Mouse (Mus musculus) liver, postnatal 0 days (tissue): ENCODE data around the gene Il22ra2. TPM values are rescaled to one million over a fixed set of nuclear protein-coding genes. Genes with fewer than 3 reads are reported as not detected.

Experiments used
- ATAC-seq: fragments of 200-750 bp; cut with Nextera tagmentation; 2 replicates; pipeline ENCODE4 v1.8.0; 2017; ENCODE audit warnings: mild to moderate bottlenecking, moderate library complexity
- DNase-seq: peaks from one replicate; pipeline ENCODE4 v3.0.0-alpha.2; 2016
- H3K27ac ChIP-seq: fragments of 300-500 bp; sonication (generic); 2 replicates; pipeline ENCODE4 v1.5.1; 2014; ENCODE audit warnings: antibody characterized with exemption, moderate library complexity, mild to moderate bottlenecking, low read depth
- H3K27me3 ChIP-seq: fragments of 300-500 bp; sonication (generic); 2 replicates; pipeline ENCODE4 v1.6.1; 2014; ENCODE audit warnings: low read length, control low read depth, mixed read lengths; ENCODE audit not compliant: insufficient read depth
- H3K36me3 ChIP-seq: fragments of 300-500 bp; sonication (generic); replicated peaks from 2 replicates; pipeline ENCODE4 v1.6.1; 2014; ENCODE audit warnings: mild to moderate bottlenecking, control low read depth, low read length, moderate library complexity, mixed read lengths; ENCODE audit not compliant: insufficient read depth
- H3K4me1 ChIP-seq: fragments of 300-500 bp; sonication (generic); 2 replicates; pipeline ENCODE4 v1.6.1; 2014; ENCODE audit warnings: antibody characterized with exemption, mild to moderate bottlenecking, control low read depth; ENCODE audit not compliant: insufficient read depth
- H3K4me2 ChIP-seq: fragments of 300-500 bp; sonication (generic); 2 replicates; pipeline ENCODE4 v1.6.1; 2014; ENCODE audit warnings: low read depth, mild to moderate bottlenecking, low read length, moderate library complexity, mixed read lengths
- H3K4me3 ChIP-seq: fragments of 300-500 bp; sonication (generic); 2 replicates; pipeline ENCODE4 v1.5.1; 2014; ENCODE audit warnings: low read depth, low read length
- H3K9ac ChIP-seq: fragments of 300-500 bp; sonication (generic); replicated peaks from 2 replicates; pipeline ENCODE4 v1.6.1; 2014; ENCODE audit warnings: mild to moderate bottlenecking, moderate library complexity
- H3K9me3 ChIP-seq: fragments of 300-500 bp; sonication (generic); 2 replicates; pipeline ENCODE4 v1.6.1; 2016; ENCODE audit warnings: mild to moderate bottlenecking, control low read depth, low read length, mixed read lengths
- CTCF ChIP-seq: sonication (generic); IDR thresholded peaks from 2 replicates; pipeline ENCODE4 v1.5.1; 2016; ENCODE audit warnings: antibody characterized with exemption, low read depth
- EP300 ChIP-seq: IDR thresholded peaks from 2 replicates; pipeline ENCODE4 v1.6.1; 2016; ENCODE audit warnings: antibody characterized with exemption, low read depth, mild to moderate bottlenecking
- WGBS: fragments of 180-500 bp; shearing (Covaris S2); extraction: QIAGEN DNeasy Blood & Tissue Kit; methylation state at CpG from one replicate; pipeline ENCODE4 v1.1.7; 2014; ENCODE audit not compliant: insufficient replicate concordance; 5-methylcytosine and 5-hydroxymethylcytosine counted together
- polyA plus RNA-seq: library from polyadenylated mRNA; unstranded; fragments of >200 nt; fragmentation: Nextera tagmentation; extraction: Ambion mirVana; gene quantifications from 2 replicates; pipeline ENCODE4 v1.2.1, GENCODE M21; 2015

Gene Il22ra2
- polyA plus RNA-seq, 1 experiment from 2014 or later = 0.06 TPM

GRCm38 (mm10) chr10:19631616-19632195 lies 9.9 kb downstream of the Il22ra2 start:
- no peak overlapping the region for H3K4me3 ChIP-seq
- no peaks in the 10 kb centered on the region for H3K9me3 ChIP-seq
- no peaks in the 10 kb centered on the region for H3K36me3 ChIP-seq
- ATAC-seq (peak; percentile 79), DNase-seq (no peak)
- no peak overlapping the region for H3K4me2 ChIP-seq
- no peak overlapping the region for H3K9ac ChIP-seq
- TF ChIP-seq CTCF (no peak), EP300 (no peak)
- no peaks in the 10 kb centered on the region for H3K27me3 ChIP-seq
- no peak overlapping the region for H3K27ac ChIP-seq
- peaks cover 5% of the 10 kb centered on the region; the same call in 1 of the 2 replicates for H3K4me1 ChIP-seq
- WGBS = 64% methylated on average over 13 of the region's 13 CpGs

GRCm38 (mm10) chr10:19638851-19639250 lies 17.1 kb downstream of the Il22ra2 start:
- ATAC-seq (no peak), DNase-seq (no peak)
- H3K4me3 ChIP-seq = no peak overlapping the region
- H3K9ac ChIP-seq = no peak overlapping the region
- H3K4me2 ChIP-seq = no peak overlapping the region
- WGBS = 78% methylated on average over 5 of the region's 5 CpGs
- H3K27me3 ChIP-seq = no peaks in the 10 kb centered on the region
- no peaks in the 10 kb centered on the region for H3K36me3 ChIP-seq
- no peaks in the 10 kb centered on the region for H3K4me1 ChIP-seq
- TF ChIP-seq EP300 (no peak), CTCF (no peak)
- H3K27ac ChIP-seq = no peak overlapping the region
- no peaks in the 10 kb centered on the region for H3K9me3 ChIP-seq

- no peaks in the 10 kb centered on the region for H3K36me3 ChIP-seq
- no peak overlapping the region for H3K4me3 ChIP-seq
- no peak for DNase-seq
- H3K27me3 ChIP-seq = no peaks in the 10 kb centered on the region
- 85% methylated on average over 1 of the region's 1 CpGs for WGBS
- TF ChIP-seq CTCF = no peak
- TF ChIP-seq EP300 = no peak
- H3K4me1 ChIP-seq = no peaks in the 10 kb centered on the region
- ATAC-seq = no peak
- no peak overlapping the region for H3K27ac ChIP-seq
- no peak overlapping the region for H3K4me2 ChIP-seq
- no peak overlapping the region for H3K9ac ChIP-seq
- no peaks in the 10 kb centered on the region for H3K9me3 ChIP-seq
Observed at GRCm38 (mm10) chr10:19639630-19640029, 17.8 kb downstream of the Il22ra2 start.

GRCm38 (mm10) chr10:19645119-19645518 lies 23.3 kb downstream of the Il22ra2 start:
- Histone ChIP-seq H3K27me3 (no peaks in the 10 kb centered on the region), H3K4me2 (no peak overlapping the region), H3K4me1 (no peaks in the 10 kb centered on the region), H3K4me3 (no peak overlapping the region), H3K36me3 (no peaks in the 10 kb centered on the region), H3K9me3 (no peaks in the 10 kb centered on the region), H3K27ac (no peak overlapping the region), H3K9ac (no peak overlapping the region)
- TF ChIP-seq EP300 (no peak), CTCF (no peak)
- DNase-seq (no peak), ATAC-seq (no peak)
- 73% methylated on average over 2 of the region's 2 CpGs for WGBS

- ATAC-seq = no peak
- no peak overlapping the region for H3K9ac ChIP-seq
- no peak for DNase-seq
Observed at GRCm38 (mm10) chr10:19657426-19657825, 35.6 kb downstream of the Il22ra2 start.

GRCm38 (mm10) chr10:19659953-19660352 lies 38.2 kb downstream of the Il22ra2 start:
- H3K4me1 ChIP-seq = no peaks in the 10 kb centered on the region

More at GRCm38 (mm10) chr10:19657426-19657825, 35.6 kb downstream of the Il22ra2 start:
- no peak overlapping the region for H3K27ac ChIP-seq
- no peak overlapping the region for H3K4me3 ChIP-seq
- no peak overlapping the region for H3K4me2 ChIP-seq
- H3K4me1 ChIP-seq = no peaks in the 10 kb centered on the region
- TF ChIP-seq CTCF (no peak), EP300 (no peak)
- 74% methylated on average over 9 of the region's 9 CpGs for WGBS
- no peaks in the 10 kb centered on the region for H3K27me3 ChIP-seq
- H3K36me3 ChIP-seq = no peaks in the 10 kb centered on the region
- no peaks in the 10 kb centered on the region for H3K9me3 ChIP-seq

More at GRCm38 (mm10) chr10:19659953-19660352, 38.2 kb downstream of the Il22ra2 start:
- Histone ChIP-seq H3K4me2 (no peak overlapping the region), H3K4me3 (no peak overlapping the region), H3K36me3 (no peaks in the 10 kb centered on the region), H3K9ac (no peak overlapping the region), H3K9me3 (no peaks in the 10 kb centered on the region), H3K27ac (no peak overlapping the region), H3K27me3 (no peaks in the 10 kb centered on the region)
- no peak for DNase-seq
- no peak for ATAC-seq
- TF ChIP-seq EP300 = no peak
- no peak for TF ChIP-seq CTCF
- 60% methylated on average over 5 of the region's 5 CpGs for WGBS
